Mouse (Mus musculus) layer of hippocampus, postnatal 14 days (tissue): ENCODE results near the gene Cdc42bpg. TPM values are rescaled to one million over a fixed set of nuclear protein-coding genes. Genes with fewer than 3 reads are reported as not detected.

ENCODE experiments used
- DNase-seq, 2 experiments: peaks; one replicate each; pipeline ENCODE4 v3.0.0; 2021 to 2022; ENCODE audit warnings: low spot score in 2 of 2, mixed read lengths in 1 of 2
- total RNA-seq, 2 experiments: library from RNA; stranded (reverse); gene quantifications; 2 replicates each; pipeline ENCODE4 v1.2.3; 2021

Cdc42bpg gene
- total RNA-seq, 2 experiments from 2014 or later, result 4.9 to 5.6 TPM

DNA sequence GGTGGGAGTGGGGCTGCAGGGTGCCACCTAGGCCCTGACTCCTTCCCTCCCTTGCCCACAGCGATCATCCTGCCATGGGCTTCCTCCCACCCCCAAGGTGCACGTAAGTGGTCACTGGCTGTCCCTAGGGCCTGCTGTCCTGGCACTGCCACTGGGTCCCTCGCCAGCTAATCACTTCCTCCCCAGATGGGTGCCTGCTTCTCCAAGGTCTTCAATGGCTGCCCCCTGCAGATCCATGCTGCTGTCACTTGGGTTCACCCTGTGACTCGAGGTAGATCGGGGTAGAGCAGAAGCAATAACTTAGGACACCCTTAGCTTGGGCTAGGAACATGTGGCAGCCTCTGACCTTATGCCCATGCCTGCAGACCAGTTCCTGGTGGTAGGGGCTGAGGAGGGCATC lies 39.8 kb downstream of the Cdc42bpg start:
- DNase-seq, result no peak

DNA sequence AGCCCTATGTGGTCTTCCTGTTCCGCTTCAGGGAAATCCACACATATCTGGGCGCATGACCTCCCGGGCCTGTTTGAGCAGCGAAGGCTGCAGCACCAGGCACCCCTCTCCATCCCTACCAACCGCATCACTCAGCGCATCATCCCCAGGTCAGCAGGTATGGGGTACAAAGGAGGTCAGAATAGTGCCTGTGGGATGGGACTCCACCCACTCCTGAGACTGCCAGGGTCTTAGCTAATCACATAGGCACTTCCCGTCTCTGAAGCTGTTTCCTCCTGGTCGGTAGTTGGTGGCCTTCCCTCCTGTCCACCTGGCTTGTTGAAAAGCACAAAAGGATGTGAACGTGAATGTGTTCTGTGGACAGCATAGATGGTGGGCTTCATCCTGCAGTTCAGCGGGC lies 40.4 kb downstream of the Cdc42bpg start:
- DNase-seq, result no peak

DNA sequence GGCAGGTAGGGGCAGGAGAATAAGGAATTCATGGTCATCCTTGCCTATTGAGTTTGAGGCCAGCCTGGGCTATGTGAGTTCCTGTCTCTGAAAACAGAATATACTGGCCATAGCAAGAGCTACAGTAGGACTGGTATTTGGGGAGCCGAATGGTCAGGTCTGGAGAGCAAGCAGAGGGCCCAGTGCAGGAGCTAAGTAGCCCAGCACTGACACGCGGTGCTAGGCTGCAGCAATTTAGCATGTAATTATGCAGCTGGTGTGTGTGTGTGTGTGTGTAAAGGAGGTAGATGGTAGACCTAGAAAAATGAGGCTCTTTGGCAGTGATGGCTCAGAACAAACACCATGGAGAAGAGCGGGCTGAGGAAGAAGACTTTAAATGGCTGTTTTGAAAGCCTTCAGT lies 41.4 kb downstream of the Cdc42bpg start:
- no peak for DNase-seq

DNA sequence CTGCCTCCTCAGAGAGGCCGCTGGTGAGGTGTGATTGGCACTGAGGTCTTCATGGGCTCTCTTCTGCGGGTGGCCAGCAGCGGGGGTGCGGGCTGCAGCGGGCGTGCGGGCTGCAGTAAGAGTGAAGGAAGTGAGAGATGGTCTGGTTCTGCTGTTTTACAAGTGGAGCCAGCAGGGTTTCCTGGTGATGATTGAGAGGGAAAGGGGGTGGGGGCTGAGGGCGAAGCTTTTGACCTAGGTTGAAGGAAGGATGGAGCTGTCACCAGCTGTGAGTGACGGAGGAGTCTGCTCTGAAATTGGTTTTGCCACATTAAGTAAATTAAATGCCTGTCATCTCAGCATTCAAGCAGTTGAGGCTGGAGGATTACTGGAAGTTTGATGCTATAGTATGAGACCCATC lies 42.5 kb downstream of the Cdc42bpg start:
- no peak for DNase-seq

DNA sequence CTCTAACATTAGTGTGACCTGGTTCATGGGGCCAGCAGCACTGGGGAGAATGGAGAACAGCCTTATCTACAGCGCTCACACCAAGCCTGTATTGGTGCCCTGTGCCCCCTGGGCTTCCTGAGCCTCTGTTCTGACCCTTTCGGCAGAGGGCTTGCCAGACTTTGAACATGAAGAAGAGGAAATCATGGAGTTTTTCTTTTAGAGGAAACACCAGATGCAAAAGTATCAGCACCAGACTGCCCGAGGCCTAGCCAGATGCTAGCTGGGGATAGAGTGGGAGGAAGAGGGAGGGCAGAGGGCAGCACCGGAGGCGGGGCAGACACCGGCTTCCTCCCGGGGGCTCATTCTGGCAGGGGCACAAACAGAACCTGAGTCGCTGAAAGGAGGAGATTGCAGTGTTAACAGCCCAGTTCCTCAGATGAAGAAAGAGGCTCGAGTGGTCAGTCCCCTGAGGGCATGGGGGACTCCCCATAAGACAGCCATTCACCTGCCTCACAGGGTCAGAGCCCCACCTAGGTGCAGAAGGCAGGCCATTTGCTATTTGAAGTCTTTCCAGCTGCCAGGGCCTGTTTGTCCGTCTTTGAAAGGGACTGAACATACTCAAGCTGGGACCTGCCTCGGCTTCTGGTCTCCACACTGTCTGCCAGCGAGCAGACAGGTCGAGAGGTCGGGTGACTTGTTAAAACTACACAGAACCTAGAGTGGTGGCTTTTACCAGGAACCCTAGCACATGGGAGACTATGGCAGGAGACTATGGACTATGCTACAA lies 43.1 kb downstream of the Cdc42bpg start:
- no peak for DNase-seq

DNA sequence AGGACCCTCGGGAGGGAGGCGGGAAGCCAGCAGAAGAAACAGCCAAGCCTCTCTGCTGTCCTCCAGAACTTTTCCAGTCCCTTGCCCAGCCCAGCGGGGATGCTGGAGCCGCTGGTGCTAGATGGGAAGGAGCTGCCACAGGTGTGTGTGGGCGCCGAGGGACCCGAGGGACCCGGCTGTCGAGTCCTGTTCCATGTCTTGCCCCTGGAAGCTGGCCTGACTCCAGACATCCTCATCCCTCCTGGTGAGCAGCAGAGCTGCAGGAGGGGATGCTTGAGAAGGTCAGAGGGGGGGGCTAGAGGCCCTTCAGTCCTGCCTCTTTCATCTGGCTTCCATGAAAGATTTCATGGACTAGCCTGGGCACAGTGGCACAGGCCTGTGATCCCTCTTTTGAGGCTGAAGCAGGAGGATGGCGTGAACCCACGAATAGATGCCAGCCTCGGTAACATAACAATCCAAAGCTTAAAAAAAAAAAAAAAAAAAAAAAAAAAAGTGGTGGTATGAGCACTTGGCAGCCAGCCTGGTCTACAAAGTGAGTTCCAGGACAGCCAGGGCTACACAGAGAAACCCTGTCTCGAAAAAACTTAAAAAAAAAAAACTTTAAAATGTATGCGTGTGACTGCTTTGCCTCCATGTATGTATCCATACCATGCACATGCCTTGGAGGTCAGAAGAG lies 45.3 kb downstream of the Cdc42bpg start:
- no peak for DNase-seq

DNA sequence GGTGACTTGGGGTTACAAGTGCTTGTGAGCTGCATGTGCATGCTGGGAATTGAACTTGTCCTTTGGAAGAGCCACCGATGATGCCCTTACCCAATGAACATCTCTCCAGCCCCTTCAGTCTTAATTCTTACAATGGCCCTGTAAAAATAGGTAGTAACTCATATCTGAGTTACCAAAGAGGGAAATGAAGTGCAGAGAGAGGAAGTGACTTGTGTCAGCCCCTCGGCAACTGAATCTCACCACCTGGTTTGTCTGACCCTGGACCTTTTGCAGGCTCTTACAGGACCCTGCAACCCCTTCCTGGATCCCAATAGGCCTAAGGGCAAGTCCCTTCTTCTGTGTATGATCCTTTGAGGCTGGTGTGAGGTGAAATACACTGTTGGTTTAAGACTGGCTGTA lies 45.9 kb downstream of the Cdc42bpg start:
- no peak for DNase-seq

DNA sequence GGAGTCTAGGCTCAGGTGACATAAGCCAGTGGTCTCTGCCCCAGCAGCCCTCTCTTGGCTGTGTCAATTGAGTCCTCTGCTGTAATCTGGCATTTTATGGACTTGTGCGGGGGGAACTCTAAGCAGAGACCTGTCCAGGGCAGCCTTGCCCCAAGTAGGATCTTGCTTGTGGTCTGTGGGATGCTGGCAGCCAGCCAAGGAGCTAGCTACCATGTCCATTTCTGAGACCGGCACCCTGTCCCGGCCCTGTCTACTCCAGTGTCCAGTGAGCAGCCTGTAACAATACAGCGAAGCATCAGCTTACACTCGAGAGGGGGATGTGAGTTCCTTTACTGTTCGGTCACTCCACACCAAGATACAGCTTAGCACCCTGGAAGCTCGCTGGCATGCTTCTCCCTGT lies 47.8 kb downstream of the Cdc42bpg start:
- no peak for DNase-seq

DNA sequence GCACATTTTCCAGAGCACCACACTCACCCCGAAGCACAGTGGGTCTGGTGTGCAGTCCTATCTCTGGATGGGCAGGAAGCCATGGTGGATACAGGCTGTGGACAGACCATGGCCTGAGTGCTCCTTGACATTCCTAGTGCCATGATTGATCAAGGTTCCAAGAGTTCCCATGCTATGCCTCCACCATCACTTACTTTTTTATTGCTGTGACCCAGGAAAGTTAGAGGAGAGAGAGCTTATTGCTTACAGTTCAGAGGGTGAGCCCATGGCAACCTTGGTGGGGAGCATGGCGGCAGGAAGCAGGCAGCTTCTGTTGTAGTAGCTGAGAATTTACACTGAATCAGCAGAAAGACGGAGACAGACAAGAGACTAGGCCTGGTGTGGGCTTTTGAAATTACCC lies 55.0 kb downstream of the Cdc42bpg start:
- DNase-seq, result no peak

DNA sequence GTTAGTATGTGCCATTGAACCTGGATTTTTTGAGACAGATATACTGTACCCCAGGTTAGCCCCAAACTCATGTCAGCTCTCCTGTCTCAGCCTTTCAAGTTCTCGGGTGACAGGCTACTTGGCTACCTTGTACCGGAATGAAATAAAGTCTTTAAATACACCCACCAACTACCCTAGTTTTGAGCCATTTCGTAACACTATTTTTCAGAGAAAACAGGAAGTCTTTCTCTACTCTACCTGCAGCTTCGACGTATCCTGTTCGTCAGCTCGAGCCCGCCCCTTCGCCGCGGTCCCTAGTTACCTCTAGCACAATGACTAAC lies 56.8 kb downstream of the Cdc42bpg start:
- DNase-seq, result no peak

DNA sequence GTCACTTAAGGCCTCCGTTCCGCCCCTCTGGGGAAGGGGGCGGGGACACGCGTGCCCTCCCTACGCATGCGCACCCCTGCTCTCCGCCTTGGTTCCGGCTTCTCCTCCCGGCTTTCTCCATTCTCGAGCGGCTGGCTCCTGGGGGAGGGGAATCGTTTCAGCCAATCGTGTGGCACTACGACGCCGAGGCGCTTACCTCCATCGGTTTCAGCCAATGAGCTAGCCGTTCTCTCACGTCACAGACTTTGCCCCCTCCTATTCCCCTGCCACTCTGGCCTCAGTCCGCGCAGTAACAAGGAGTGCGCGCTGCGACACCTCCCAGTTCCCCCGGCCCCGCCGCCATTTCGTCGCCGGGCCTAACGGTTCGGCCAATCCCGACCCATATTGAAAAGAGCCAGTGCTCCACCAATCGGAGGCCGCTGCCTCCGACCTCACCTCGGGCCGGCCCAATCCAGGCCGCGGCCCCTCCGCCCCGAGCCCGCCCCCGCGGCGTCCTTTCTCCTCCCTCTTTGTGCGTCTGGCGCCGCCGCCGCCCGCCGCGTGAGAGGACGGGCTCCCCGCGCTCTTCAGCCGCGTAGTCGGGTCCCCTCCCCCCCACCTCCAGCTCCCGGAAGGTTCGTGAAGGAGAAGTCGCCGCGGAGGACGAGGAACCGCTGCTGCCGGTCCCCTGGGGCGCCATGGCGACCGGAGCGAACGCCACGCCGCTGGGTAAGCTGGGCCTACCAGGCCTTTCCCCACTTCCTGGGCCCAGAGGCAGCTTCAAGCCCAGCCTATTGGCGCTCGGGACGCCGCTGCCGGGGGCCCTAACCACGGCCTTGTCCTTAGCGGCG lies 57.4 kb downstream of the Cdc42bpg start, which contains the start of gene Sf1:
Gene Sf1 (plus strand): TSS at position 280 of the 830 bp plus-strand sequence.
- peak; percentile 99 to 100 for DNase-seq

DNA sequence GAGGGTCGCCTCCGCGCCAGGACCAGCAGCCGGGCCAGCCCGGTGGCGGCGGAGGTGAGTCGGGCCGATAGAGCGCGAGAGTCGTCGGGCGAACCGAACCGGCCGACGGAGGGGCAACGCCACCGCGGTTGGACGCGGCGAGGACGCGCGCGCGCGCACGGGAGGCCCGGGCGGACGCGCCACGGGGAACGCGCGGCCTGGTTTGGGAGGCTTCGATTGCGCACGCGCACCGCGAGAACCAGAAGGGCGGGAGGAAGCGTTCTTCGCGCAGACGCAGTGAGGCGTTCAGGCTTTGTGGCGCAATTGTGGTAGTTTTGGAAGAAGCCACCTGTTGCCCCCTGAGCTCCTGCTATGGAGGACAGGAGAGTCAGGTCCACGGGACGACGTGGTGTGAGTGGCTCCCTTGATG lies 58.1 kb downstream of the Cdc42bpg start:
- DNase-seq, result peak; percentile 92 to 93

DNA sequence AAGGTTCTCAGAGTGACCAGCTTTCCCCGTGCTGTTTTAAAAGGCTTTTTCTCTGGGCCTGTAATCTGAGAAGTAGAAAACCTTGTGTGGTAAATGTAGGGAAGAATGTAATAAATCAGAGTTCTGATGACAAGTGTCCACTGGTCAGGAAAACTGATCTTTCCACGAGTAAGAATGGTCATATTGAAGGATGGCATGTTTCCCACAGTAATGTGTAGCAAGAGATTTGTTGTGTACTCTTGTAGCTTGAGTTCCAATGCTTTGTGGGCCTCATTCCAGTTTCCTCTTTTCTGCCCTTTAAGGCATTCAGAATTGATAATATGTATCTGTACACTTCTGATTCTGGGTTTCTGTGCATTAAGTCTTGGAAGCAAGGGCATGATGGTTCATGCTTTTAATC lies 58.6 kb downstream of the Cdc42bpg start:
- DNase-seq, result no peak

DNA sequence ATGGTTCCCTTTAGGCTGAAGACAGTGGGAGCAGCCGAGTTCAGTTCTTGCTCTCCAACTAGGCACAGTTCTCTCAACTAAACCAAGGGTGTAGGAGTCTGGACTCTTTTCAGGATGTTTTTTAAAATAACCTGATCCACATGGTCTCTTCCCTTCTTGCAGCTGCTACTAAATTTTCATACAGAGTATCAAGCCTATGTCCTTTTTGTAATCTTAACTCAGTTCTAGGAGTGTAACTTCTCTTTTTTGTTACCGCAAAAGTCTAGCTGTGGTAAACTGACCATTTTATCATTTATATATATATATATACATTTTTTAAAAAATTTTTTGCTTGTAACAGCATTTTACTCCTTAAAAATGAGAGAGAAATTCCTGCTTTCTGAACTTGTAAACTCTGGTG lies 63.9 kb downstream of the Cdc42bpg start:
- no peak for DNase-seq

DNA sequence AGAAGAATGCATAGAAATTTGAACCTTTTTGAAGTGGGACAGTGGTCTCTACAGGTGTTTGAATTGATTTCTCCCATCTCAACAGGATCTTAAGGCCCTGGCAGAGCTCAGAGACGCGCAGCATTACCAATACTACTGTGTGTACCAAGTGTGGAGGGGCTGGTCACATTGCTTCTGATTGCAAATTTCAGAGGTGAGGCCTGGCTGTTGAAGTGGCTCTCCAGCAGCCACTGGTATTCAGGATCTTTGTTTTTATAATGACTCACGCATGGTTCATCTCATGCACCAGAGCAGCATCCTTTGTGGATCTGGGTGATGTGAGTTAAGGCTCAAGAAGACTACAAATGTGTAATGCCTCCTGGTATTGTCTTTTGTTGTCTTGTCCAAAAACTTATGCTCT lies 66.2 kb downstream of the Cdc42bpg start:
- DNase-seq, result no peak

DNA sequence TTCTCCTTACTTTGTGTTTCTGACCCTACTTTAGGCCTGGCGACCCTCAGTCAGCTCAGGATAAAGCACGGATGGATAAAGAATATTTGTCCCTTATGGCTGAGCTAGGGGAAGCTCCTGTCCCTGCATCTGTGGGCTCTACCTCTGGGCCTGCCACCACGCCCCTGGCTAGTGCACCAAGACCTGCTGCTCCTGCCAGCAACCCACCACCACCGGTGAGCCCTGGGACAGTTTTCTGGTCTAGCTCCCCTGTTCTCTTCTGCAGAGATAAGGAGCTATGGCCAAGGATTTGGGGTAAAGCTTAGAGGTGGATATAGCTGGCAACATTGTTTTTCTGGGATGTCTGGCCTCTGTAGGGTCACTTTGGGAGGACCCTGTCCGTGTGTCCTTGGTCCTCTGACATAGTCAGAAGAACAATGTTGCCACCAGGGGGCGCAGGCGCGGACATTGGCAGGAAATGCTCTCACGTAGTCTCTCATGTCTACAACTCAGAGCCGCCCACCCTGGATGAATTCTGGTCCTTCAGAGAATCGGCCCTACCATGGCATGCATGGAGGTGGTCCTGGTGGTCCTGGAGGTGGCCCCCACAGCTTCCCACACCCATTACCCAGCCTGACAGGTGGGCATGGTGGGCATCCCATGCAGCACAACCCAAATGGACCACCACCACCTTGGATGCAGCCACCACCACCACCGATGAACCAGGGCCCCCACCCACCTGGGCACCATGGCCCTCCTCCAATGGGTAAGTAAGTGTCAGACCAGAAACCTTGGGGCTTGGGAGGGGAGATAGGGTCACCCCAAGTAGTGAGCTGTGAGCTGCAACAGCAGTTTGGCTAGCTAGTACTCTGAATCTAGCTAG lies 67.5 kb downstream of the Cdc42bpg start:
- peak; percentile 72 to 81 for DNase-seq

DNA sequence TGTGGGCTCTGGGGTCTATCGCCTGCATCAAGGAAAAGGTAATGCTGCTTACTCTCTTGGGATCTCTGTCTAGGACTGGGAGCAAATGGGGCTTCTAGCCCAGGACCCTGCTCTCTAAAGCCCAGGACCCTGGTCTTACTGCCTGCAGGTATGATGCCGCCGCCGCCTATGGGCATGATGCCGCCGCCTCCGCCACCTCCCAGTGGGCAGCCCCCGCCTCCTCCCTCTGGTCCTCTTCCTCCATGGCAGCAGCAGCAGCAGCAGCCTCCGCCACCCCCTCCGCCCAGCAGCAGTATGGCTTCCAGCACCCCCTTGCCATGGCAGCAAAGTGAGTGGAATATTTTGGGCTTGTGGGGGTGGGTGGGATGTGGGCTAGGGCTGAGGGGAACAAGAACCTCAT lies 68.3 kb downstream of the Cdc42bpg start:
- DNase-seq, result no peak
